Mouse (Mus musculus) heart, postnatal 25 days (tissue): Measurements from ENCODE around the gene Rassf5. TPM values are rescaled to one million over a fixed set of nuclear protein-coding genes. Genes with fewer than 3 reads are reported as not detected.
A peak's percentile ranks its signal among the peaks of the same experiment; 100 is the strongest.
"Not testable (repeated sequence)": the region's sequence is repeated elsewhere in the genome, so short reads cannot be mapped to it uniquely, and the experiment has no call there.

ENCODE experiments used
- DNase-seq: peaks from one replicate; pipeline ENCODE4 v3.0.0; 2022; ENCODE audit warnings: low spot score
- intact Hi-C: fragments of 180-260 bp; cut with DNase I; formaldehyde crosslinking; loops from one replicate; pipeline ENCODE4 v1.15.1; 2025
- total RNA-seq, 2 experiments: library from RNA; stranded (reverse); gene quantifications; 2 replicates each; pipeline ENCODE4 v1.2.3; 2021

The Rassf5 gene
- total RNA-seq, 2 experiments from 2014 or later, result 1.6 to 2.3 TPM

GRCm38 (mm10) chr1:131263905-131264304 is 18.8 kb upstream of the Rassf5 start:
- no peak for DNase-seq
- intact Hi-C loops, result loop anchor here (5.0 kb wide), 1 partner anchor 387 kb away; no protein-coding TSS in a partner anchor

DNA sequence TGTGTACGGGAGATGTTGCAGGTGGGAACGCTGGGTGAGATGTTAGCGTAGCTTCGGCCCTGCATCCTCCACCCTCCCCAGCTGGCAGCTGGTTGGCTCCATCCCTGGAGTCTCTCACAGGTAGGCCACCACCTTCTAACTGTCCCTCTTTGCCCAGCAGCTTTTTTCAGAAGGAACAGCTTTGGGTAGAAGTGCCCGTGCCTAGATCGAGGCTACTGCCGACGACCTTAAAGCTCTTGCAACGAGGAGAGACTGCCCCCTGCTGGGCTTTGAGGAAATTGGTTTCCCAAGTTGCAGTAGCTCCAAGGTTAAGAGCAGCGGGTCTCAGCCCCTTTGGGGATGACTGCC is 15.2 kb upstream of the Rassf5 start:
- DNase-seq, result no peak
- intact Hi-C loops, result loop anchor here (1.0 to 5.0 kb wide), 3 partner anchors 79 to 383 kb away; no protein-coding TSS in a partner anchor

GRCm38 (mm10) chr1:131259632-131260308 is 14.7 kb upstream of the Rassf5 start:
- DNase-seq, result no peak
- intact Hi-C loops, result loop anchor here (1.0 to 5.0 kb wide), 3 partner anchors 78 to 382 kb away; no protein-coding TSS in a partner anchor

GRCm38 (mm10) chr1:131257288-131257687 is 12.2 kb upstream of the Rassf5 start:
- DNase-seq, result no peak
- intact Hi-C loops, result no loop called here

- DNase-seq, intact Hi-C loops: not testable (repeated sequence)
These were observed 7.6 kb upstream of the Rassf5 start for GRCm38 (mm10) chr1:131252516-131253250.

DNA sequence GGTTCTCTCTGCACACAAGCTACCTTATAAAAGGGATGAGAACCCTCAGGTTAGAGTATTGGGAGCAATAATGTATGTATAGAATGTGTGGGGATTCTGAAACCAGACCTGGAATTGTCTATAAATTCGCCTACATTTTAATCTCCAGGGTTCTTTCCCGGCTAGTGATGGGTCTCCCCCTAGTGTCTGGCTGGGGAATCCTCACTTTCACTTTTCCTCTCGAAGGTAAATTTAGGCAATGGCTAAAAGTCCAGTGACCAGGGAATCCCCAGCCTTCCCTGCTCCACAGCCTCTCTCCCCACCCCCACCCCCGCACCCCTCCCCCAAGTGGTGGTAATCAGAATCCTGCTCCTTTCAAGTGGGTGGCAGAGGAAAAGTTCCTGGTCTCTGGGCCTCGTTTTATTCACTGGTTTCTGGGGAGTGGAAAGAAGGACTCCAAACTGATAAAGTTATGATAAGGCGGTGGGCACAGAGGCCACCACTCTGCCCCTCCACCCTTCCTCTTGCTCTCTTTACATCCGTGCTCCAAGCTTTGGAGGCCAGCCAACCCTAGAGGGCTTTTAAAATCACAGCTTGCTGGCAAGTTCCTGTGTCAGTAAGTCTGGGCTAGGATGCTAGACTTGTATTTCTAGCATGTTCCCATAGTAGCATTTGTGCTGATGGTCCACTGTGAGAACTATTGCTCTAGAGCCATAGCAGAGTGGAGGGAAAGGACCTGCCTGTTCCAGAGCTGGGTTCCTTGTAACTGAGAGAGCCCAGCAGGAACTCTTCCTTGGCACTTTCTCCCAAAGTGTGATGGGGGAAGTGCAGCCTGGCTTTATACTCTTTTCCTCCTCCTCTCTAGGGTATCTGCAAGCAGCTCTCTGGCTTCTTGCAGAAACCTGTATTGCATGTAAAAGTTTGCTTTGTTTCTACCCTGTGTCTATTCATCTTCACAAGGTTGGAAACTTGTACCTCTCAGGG is 1.7 kb upstream of the Rassf5 start:
- intact Hi-C loops, result loop anchor here (1.0 to 10.0 kb wide), 4 partner anchors 39 to 702 kb away; no protein-coding TSS in a partner anchor
- DNase-seq, result no peak

GRCm38 (mm10) chr1:131245926-131246325 is 868 bp upstream of the Rassf5 start:
- intact Hi-C loops, result loop anchor here (1.0 to 10.0 kb wide), 4 partner anchors 39 to 701 kb away; no protein-coding TSS in a partner anchor
- DNase-seq, result no peak

- intact Hi-C loops, result loop anchor here (5.0 to 10.0 kb wide), 3 partner anchors 37 to 700 kb away; no protein-coding TSS in a partner anchor
- no peak for DNase-seq
These were observed 446 bp downstream of the Rassf5 start for GRCm38 (mm10) chr1:131244536-131245088.

- intact Hi-C loops, result loop anchor here (10.0 kb wide), 1 partner anchor 698 kb away; no protein-coding TSS in a partner anchor
- no peak for DNase-seq
These were observed 2.1 kb downstream of the Rassf5 start for GRCm38 (mm10) chr1:131242956-131243355.

- no peak for DNase-seq
- intact Hi-C loops, result loop anchor here (10.0 kb wide), 1 partner anchor 695 kb away; no protein-coding TSS in a partner anchor
These were observed 5.4 kb downstream of the Rassf5 start for GRCm38 (mm10) chr1:131239576-131240193.

- intact Hi-C loops, result no loop called here
- peak; percentile 74 for DNase-seq
These were observed 6.1 kb downstream of the Rassf5 start for GRCm38 (mm10) chr1:131238931-131239381.

DNA sequence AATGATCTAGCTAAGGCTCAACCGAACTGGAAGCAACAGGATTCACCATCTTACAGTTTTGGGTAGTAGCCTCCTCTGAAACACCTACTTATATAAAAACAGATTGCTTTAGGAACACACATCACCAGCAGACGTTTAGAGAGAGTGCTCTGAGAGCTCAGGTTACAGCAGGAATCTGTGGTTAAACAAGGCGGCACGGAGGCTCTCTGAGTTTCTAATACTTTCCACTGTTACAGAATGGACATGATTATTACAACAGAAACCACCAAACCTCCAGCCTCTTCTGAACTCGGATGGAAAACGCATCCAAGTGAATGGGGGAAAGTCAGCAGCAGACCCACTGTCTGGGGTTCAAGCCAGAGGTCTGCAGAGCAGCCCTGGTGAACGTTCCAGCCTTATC is 9.0 kb downstream of the Rassf5 start:
- no peak for DNase-seq
- intact Hi-C loops, result no loop called here

GRCm38 (mm10) chr1:131233527-131233926 is 11.5 kb downstream of the Rassf5 start:
- DNase-seq, result no peak
- intact Hi-C loops, result no loop called here

GRCm38 (mm10) chr1:131228659-131229058 is 16.4 kb downstream of the Rassf5 start:
- intact Hi-C loops, result no loop called here
- DNase-seq, result no peak

GRCm38 (mm10) chr1:131228225-131228624 is 16.8 kb downstream of the Rassf5 start:
- intact Hi-C loops, result no loop called here
- no peak for DNase-seq

GRCm38 (mm10) chr1:131224848-131225471 is 20.1 kb downstream of the Rassf5 start:
- DNase-seq, result no peak
- intact Hi-C loops, result no loop called here

DNA sequence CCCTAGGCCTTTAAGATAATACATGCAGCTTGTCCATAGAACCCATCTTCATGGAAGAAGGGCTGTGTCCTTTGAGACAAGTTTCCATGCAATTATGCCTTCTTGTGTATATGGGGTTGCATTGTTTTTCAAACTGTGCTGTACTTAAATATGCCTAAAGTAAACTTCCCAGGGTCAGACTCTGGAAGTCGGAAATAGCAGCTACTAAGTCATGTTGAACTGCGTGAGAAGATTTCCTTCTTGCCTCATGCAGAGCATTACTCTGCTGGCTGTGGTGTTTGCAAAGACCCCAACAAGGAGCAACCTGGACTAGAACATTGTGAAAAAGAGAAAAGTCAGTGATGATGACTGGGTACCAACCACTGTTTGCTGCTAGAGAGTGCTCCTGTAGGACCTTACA is 21.7 kb downstream of the Rassf5 start:
- intact Hi-C loops, result no loop called here
- no peak for DNase-seq

DNA sequence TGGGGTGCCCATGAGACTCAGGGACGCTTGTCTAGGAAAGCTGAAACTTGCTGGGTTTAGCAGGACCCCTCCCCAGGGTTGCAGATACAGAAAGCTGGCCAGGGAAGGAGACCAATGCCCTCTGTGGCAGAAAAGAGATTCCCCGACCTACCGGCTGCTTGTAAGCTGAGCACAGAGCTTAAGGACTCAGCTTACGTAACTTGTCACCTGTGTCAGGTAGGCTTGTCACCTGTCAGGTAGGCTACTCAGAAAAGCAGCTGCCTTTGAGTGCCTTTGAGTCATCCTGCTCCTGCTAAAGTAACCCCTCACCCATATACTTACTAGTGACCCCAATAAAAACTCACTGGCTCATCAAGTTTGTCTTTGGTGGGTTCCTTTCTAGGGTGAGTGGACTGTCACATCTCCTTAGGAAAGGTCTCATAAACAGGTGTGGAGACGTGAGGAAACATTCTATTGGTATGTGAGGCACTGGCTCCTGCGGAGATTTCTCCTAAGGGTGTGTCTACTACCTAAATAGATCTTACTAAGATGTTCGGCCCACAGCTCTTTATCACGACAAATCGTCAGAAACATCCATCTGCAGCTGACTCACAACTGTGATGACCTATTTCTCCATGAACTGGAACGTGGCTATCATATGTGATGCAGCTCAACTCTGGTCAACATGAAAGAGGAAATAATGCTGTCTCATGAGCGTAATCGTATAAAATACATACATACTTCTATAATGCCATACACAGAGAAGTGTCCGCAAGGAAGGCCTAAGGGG is 23.1 kb downstream of the Rassf5 start:
- no peak for DNase-seq
- intact Hi-C loops, result no loop called here
